Mouse (Mus musculus) hindbrain, embryonic 14.5 days (tissue): ENCODE results near the gene 2410015M20Rik. TPM values are rescaled to one million over a fixed set of nuclear protein-coding genes. Genes with fewer than 3 reads are reported as not detected.
"Not testable (repeated sequence)": the region's sequence is repeated elsewhere in the genome, so short reads cannot be mapped to it uniquely, and the experiment has no call there.

Source experiments
- ATAC-seq: fragments of 200-750 bp; cut with Nextera tagmentation; 2 replicates; pipeline ENCODE4 v1.8.0; 2017; ENCODE audit warnings: moderate number of reproducible peaks, mild to moderate bottlenecking, moderate TSS enrichment, moderate library complexity; ENCODE audit not compliant: low FRiP score
- DNase-seq: peaks from one replicate; pipeline ENCODE4 v3.0.0-alpha.2; 2015; ENCODE audit warnings: low spot score
- H3K27ac ChIP-seq: fragments of 300-500 bp; sonication (generic); 2 replicates; pipeline ENCODE4 v1.5.1; 2014; ENCODE audit warnings: mild to moderate bottlenecking, moderate library complexity
- H3K27me3 ChIP-seq: fragments of 300-500 bp; sonication (generic); 2 replicates; pipeline ENCODE4 v1.6.1; 2014; ENCODE audit warnings: mild to moderate bottlenecking, low read length, mixed read lengths; ENCODE audit not compliant: control insufficient read depth, insufficient read depth
- H3K36me3 ChIP-seq: fragments of 300-500 bp; sonication (generic); replicated peaks from 2 replicates; pipeline ENCODE4 v1.6.1; 2014; ENCODE audit not compliant: control insufficient read depth, insufficient read depth
- H3K4me1 ChIP-seq: fragments of 300-500 bp; sonication (generic); replicated peaks from 2 replicates; pipeline ENCODE4 v1.6.1; 2014; ENCODE audit warnings: antibody characterized with exemption, low read length, mixed read lengths; ENCODE audit not compliant: control insufficient read depth, insufficient read depth
- H3K4me2 ChIP-seq: fragments of 300-500 bp; sonication (generic); replicated peaks from 2 replicates; pipeline ENCODE4 v1.6.1; 2014; ENCODE audit warnings: mild to moderate bottlenecking, moderate library complexity
- H3K4me3 ChIP-seq: fragments of 300-500 bp; sonication (generic); replicated peaks from 2 replicates; pipeline ENCODE4 v1.5.1; 2014; ENCODE audit warnings: mild to moderate bottlenecking, low read length
- H3K9ac ChIP-seq: fragments of 300-500 bp; sonication (generic); 2 replicates; pipeline ENCODE4 v1.6.1; 2014
- H3K9me3 ChIP-seq: fragments of 300-500 bp; sonication (generic); 2 replicates; pipeline ENCODE4 v1.6.1; 2016; ENCODE audit warnings: low read length; ENCODE audit not compliant: control insufficient read depth
- WGBS: fragments of 180-500 bp; shearing (Covaris S2); extraction: QIAGEN DNeasy Blood & Tissue Kit; methylation state at CpG from one replicate; pipeline ENCODE4 v1.1.7; 2014; 5-methylcytosine and 5-hydroxymethylcytosine counted together
- polyA plus RNA-seq: library from polyadenylated mRNA; unstranded; fragments of >200 nt; fragmentation: Nextera tagmentation; extraction: Ambion mirVana; gene quantifications from 2 replicates; pipeline ENCODE4 v1.2.1, GENCODE M21; 2014

2410015M20Rik gene
- polyA plus RNA-seq, 1 experiment from 2014 or later = 193 TPM

DNA sequence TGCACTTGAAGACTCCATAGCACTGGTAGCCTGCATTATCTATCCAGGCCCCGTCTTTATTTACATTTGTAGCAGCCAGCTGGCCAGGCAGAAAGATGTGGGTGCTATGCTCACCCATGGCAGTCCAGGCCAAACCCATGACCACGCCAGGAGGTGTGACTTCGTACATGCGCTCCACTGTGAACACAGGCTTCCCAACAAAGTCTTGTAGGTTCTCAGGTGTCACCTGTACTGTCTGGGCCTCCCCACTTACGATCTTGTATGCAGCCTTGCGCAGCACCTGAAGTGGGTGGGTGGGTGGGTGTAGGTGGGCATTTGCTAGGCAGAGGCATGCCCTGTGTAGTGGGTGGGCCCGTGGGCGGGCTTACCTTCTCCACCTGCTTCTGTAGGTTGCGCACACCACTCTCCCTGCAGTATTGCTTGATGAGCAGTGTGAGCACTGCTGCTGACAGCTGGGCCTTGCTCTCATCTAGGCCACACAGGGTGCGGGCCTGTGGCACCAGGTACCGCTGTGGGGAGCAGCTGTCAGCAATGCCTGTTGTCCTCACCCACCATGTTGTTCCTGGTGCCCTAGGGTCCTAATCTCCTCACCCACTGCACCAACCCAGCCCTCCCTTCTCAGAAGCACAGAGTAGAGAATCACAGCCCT is 5.7 kb upstream of the 2410015M20Rik start:
- Histone ChIP-seq H3K4me1 (peaks cover 14% of the 10 kb centered on the region), H3K9ac (no peak overlapping the region), H3K9me3 (no peaks in the 10 kb centered on the region), H3K36me3 (peaks cover 59% of the 10 kb centered on the region), H3K4me3 (no peak overlapping the region), H3K27ac (no peak overlapping the region), H3K4me2 (peak overlapping the region; percentile 60; the same call in 1 of the 2 replicates), H3K27me3 (no peaks in the 10 kb centered on the region)
- ATAC-seq (no peak), DNase-seq (no peak)
- 89% methylated on average over 11 of the region's 11 CpGs for WGBS

DNA sequence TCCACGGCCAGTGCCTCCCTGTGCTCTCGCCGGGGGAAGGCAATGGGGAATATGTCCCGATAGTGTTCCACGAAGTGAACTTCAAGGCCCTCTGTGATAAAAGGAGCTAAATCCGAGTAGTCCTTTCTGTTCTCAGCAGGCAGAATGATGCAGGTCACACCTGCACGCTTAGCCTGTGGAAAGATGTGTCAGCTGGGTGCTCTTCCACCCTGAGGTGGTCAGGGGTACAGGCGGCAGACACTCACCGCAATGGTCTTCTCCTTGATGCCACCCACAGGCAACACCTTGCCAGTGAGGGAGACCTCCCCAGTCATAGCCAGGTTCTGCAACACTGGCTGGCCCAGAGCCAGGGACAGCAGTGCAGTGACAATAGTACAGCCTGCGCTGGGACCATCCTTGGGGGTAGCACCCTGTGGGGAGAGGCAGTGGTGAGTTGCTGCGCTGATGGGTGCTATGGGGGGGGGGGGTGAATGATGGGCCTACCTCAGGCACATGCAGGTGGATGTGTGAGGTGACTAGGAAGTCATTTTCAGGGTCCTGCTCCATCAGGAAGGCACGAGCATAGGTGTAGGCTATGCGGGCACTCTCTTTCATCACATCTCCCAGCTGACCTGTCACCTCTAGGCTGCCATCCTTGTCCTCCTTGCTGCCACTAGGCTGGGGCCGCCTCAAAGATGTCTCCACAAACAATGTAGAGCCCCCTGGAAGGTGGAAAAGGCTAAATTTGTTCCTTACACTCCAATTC is 5.0 kb upstream of the 2410015M20Rik start:
- Histone ChIP-seq H3K36me3 (peaks cover 52% of the 10 kb centered on the region), H3K9ac (peak overlapping the region; percentile 69), H3K9me3 (no peaks in the 10 kb centered on the region), H3K4me2 (peak overlapping the region; percentile 60), H3K27me3 (no peaks in the 10 kb centered on the region), H3K4me1 (peaks cover 17% of the 10 kb centered on the region), H3K27ac (peak overlapping the region; percentile 91; the same call in 1 of the 2 replicates), H3K4me3 (peak overlapping the region; percentile 74)
- 34% methylated on average over 14 of the region's 14 CpGs for WGBS
- ATAC-seq (no peak), DNase-seq (no peak)

DNA sequence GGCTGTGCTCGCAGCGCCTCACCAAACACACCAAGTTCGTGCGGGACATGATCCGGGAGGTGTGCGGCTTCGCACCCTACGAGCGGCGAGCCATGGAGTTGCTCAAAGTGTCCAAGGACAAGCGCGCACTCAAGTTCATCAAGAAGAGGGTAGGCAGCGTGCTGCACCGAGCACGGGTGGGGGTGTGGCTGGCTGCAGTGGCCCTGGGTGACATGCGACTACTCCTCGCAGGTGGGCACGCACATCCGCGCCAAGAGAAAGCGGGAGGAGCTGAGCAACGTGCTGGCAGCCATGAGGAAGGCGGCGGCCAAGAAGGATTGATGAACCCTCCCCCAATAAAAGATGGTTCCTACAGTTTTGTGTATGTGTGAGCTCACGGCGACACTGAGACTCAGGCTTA is 4.3 kb upstream of the 2410015M20Rik start:
- not testable (repeated sequence) for H3K9me3 ChIP-seq, ATAC-seq, DNase-seq, H3K27me3 ChIP-seq
- peak overlapping the region; percentile 60 for H3K4me2 ChIP-seq
- H3K27ac ChIP-seq = peak overlapping the region; percentile 91
- H3K4me1 ChIP-seq = peaks cover 18% of the 10 kb centered on the region
- under 1% methylated on average over 26 of the region's 26 CpGs for WGBS
- peak overlapping the region; percentile 69 for H3K9ac ChIP-seq
- peak overlapping the region; percentile 74 for H3K4me3 ChIP-seq
- H3K36me3 ChIP-seq = peaks cover 45% of the 10 kb centered on the region

DNA sequence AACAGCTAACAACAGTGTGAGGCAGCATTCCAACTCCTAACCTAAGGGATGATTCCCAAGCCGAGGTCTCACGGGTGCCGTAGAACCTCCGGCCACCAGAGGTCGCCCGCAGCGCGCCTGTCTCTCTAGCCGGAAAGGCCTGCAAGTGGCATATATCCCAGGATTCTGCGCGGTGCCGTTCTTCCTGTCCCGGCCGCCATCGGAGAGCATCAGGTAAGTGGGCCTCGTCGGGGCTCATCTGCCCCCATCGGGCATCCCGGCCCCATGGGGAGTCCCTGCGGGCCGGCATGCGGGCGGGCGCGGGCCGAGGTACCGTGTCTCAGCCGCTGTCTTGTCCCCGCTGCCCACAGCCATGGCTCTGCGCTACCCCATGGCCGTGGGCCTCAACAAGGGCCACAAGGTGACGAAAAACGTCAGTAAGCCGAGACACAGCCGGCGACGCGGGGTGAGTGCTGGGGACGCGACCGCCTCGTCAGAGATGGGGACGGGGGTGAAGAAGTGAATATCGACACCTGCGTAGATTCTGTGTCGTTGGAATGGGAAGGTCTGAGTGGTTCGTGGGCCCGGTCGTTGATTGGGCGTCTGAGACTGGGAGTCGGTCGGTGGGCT is 3.8 kb upstream of the 2410015M20Rik start, which contains the start of gene Rpl36:
Rpl36 (plus strand) TSS at position 181 of the 609 bp plus-strand sequence.
- peak; percentile 98 for DNase-seq
- Histone ChIP-seq H3K4me2 (peak within 1 kb of the TSS; percentile 60), H3K9me3 (no peaks in the 10 kb centered on the region), H3K27ac (peak within 1 kb of the TSS; percentile 91), H3K4me1 (peaks cover 24% of the 10 kb centered on the region), H3K36me3 (peaks cover 39% of the 10 kb centered on the region), H3K4me3 (peak within 1 kb of the TSS; percentile 74), H3K27me3 (no peaks in the 10 kb centered on the region), H3K9ac (peak within 1 kb of the TSS; percentile 69)
- ATAC-seq = peak; percentile 74
- under 1% methylated on average over 52 of the region's 52 CpGs for WGBS

DNA sequence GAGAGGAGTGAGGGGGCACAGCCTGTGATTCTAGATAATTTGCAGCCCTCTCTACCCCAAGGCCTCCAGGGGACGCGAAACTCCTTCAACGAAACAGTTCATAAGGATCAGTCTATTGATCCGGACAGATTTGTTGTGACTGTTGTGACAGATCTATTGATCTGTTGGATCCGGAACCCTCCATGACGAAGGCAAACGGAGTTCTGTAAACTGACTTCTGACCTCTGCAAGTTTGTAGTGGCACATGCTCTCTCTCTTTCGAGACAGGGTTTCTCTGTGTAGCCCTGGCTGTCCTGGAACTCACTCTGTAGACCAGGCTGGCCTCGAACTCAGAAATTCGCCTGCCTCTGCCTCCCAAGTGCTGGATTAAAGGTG is 3.0 kb upstream of the 2410015M20Rik start:
- WGBS = 83% methylated on average over 10 of the region's 10 CpGs
- not testable (repeated sequence) for DNase-seq, H3K9ac ChIP-seq, H3K9me3 ChIP-seq, H3K27me3 ChIP-seq, H3K4me2 ChIP-seq, H3K27ac ChIP-seq, ATAC-seq, H3K4me3 ChIP-seq
- Histone ChIP-seq H3K4me1 (peaks cover 26% of the 10 kb centered on the region), H3K36me3 (peaks cover 39% of the 10 kb centered on the region)

DNA sequence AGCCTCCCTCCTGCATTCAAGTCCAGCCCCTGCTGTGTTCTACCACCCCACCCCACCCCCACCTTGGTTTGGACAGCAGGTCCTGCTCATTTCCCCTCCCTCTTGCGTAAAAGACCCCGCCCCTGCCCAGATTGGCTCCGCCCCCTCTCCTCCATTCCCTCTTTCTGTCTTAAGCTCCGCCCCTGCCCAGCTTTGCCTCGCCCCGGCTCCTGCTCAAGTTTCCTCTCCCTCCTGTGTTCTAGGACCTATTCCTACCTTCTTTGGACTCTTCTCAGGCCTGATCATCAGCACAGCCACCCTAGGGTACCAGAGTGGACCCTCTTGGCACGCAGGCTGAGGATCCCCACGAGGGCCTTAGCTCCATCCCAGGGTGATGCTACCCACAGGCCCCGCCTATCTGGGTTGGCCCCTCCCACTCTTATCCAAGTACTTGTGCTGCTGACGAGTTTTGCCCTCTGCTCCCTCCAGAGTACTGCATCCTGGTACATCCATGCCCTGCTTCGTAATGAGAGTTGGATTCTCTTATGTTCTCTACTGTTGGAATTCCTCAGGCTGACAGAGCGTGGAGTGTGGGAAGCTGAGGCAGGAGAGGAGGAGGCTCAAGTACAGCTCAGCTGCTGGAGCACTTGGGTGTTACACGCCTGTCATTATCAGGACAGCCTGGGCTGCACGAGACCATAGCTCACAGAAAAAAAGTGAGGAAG is 2.4 kb upstream of the 2410015M20Rik start:
- peaks cover 40% of the 10 kb centered on the region for H3K36me3 ChIP-seq
- H3K27me3 ChIP-seq = no peaks in the 10 kb centered on the region
- WGBS = 20% methylated on average over 14 of the region's 14 CpGs
- no peak overlapping the region for H3K4me2 ChIP-seq
- ATAC-seq = no peak
- DNase-seq = no peak
- H3K4me3 ChIP-seq = no peak overlapping the region
- H3K9me3 ChIP-seq = no peaks in the 10 kb centered on the region
- no peak overlapping the region for H3K27ac ChIP-seq
- no peak overlapping the region for H3K9ac ChIP-seq
- H3K4me1 ChIP-seq = peaks cover 26% of the 10 kb centered on the region

DNA sequence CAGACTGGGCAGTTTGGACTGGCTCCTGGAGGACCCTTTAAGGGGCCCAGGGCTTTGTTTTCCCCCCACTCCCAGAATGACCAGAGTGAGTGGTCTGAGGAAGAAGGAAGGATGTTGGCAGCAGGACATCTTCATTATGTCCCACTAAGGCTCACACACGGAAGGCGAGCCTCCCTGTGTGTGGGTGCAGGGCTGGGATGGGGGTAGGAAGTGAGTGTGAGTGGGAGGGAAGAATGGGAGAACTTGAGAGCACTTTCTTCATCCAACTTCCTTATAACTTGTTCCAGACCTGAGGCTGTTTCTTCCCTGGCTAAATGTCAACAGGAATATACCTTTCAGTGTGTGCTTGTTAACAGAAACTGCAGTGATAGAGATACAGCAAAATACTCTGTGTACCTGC is 1.8 kb upstream of the 2410015M20Rik start:
- 66% methylated on average over 2 of the region's 2 CpGs for WGBS
- H3K4me1 ChIP-seq = peaks cover 26% of the 10 kb centered on the region
- no peaks in the 10 kb centered on the region for H3K9me3 ChIP-seq
- no peak overlapping the region for H3K4me2 ChIP-seq
- no peaks in the 10 kb centered on the region for H3K27me3 ChIP-seq
- peaks cover 40% of the 10 kb centered on the region for H3K36me3 ChIP-seq
- H3K4me3 ChIP-seq = no peak overlapping the region
- ATAC-seq (no peak), DNase-seq (no peak)
- no peak overlapping the region for H3K27ac ChIP-seq
- H3K9ac ChIP-seq = no peak overlapping the region

DNA sequence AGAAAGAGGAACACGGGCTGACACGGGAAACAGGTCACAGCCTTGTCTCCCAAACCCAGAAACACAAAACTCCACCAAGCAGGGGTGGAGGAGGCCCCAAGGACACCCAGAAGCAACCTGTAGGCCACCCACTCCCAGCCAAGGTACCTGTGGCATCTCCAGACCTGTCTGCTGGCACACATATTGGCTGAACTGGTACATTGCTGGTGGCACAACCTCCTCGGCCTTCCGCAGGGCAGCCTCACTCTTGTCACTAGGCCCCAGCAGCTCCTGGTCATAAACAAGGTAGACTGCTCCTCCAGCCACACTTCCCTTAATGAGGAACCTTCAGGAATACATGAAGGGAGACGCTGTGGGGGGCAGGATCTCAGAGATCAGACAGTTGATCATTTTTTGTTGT is 872 bp downstream of the 2410015M20Rik start:
- DNase-seq = no peak
- H3K4me2 ChIP-seq = peak overlapping the region; percentile 77
- H3K4me3 ChIP-seq = peak overlapping the region; percentile 66
- ATAC-seq = no peak
- WGBS = 55% methylated on average over 5 of the region's 5 CpGs
- H3K27ac ChIP-seq = peak overlapping the region; percentile 82
- peaks cover 45% of the 10 kb centered on the region for H3K36me3 ChIP-seq
- peaks cover 15% of the 10 kb centered on the region for H3K4me1 ChIP-seq
- H3K9ac ChIP-seq = peak overlapping the region; percentile 82
- H3K9me3 ChIP-seq = no peaks in the 10 kb centered on the region
- H3K27me3 ChIP-seq = no peaks in the 10 kb centered on the region
